Comparison of ENCODE assay signal across 23 mouse cellular contexts in the genomic region with DNA sequence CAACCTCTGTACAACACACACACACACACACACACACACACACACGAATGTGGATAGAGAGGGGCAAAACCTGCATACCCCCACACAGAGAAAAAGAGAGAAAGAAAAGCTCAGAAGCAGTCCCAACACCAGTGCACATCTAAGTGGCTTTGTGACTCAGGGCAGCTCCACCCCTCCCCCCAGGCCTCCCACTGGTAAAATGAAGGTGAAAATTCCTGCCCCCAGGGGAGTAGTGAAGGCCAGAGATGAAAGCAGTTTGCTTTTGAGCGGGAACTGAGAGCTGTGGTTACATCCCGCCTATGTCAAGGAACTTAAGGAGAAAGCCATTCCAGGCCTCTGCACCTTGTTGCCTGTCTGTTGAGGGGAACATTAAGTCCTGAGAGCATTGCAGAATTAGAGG. TPM values are rescaled to one million over a fixed set of nuclear protein-coding genes. Genes with fewer than 3 reads are reported as not detected.
DNase-seq lines count a peak whose midpoint lies in the region; ATAC-seq and TF ChIP-seq lines count a peak whose summit lies in the region.
"Had no signal": no experiment of that assay in that cellular context is flagged by ENCODE, and none has a peak within 500 bp of the region (broad histone marks: within the 10 kb centered on the region; RNA-seq: fewer than 3 reads in every experiment).

No protein-coding gene starts in this region.

- no peaks in the 10 kb centered on the region; the same call in 1 of the 2 replicates for H3K9me3 ChIP-seq in forebrain, embryonic 11.5 days (ENCODE audit: control insufficient read depth, low read length)
- H3K9me3 ChIP-seq in forebrain, embryonic 15.5 days = no peaks in the 10 kb centered on the region
- no peaks in the 10 kb centered on the region for H3K9me3 ChIP-seq in midbrain, embryonic 12.5 days
- H3K9me3 ChIP-seq in midbrain, embryonic 15.5 days = no peaks in the 10 kb centered on the region
- no peaks in the 10 kb centered on the region for H3K9me3 ChIP-seq in ES-E14 (ENCODE audit: control insufficient read depth, insufficient read depth, low read depth, low read length)
- H3K9me3 ChIP-seq in limb, embryonic 12.5 days = peaks cover 20% of the 10 kb centered on the region; the same call in 1 of the 2 replicates
- H3K9me3 ChIP-seq in heart, embryonic 12.5 days (replicated peaks) = 0 out of 2 replicates have a peak, but pooled peaks cover 6% of the 10 kb centered on the region
- H3K9me3 ChIP-seq: embryonic facial prominence, embryonic 15.5 days; liver, embryonic 13.5 days had no signal

- peak; percentile 44 for DNase-seq in forebrain, embryonic 11.5 days (ENCODE audit: low spot score)
- DNase-seq in ES-E14 (ENCODE audit: low read depth, low spot score) = peak; percentile 77
- DNase-seq in thymus, postnatal 36 days = no peak
- DNase-seq: adrenal gland, postnatal 25 days; cerebellum, adult 11-12 months; cerebellum, postnatal 14 days; embryo, embryonic 11 days; heart, postnatal 10 days; liver, embryonic 13.5 days; lung, embryonic 14.5 days; right cerebral cortex, postnatal 25 days had no signal

- no peak overlapping the region for H3K27ac ChIP-seq in forebrain, embryonic 11.5 days (ENCODE audit: low read depth, low read length)
- H3K27ac ChIP-seq in forebrain, embryonic 15.5 days (replicated peaks) = no peak overlapping the region
- H3K27ac ChIP-seq in midbrain, embryonic 12.5 days (replicated peaks) = 0 out of 2 replicates have a peak overlapping the region, but pooled peaks have one; percentile 66
- no peak overlapping the region for H3K27ac ChIP-seq in midbrain, embryonic 15.5 days
- no peak overlapping the region for H3K27ac ChIP-seq in ES-E14 (ENCODE audit: insufficient read depth, low read depth, low read length, poor library complexity, severe bottlenecking)
- H3K27ac ChIP-seq in limb, embryonic 12.5 days = no peak overlapping the region
- H3K27ac ChIP-seq in heart, embryonic 12.5 days (ENCODE audit: poor library complexity, severe bottlenecking) = no peak overlapping the region
- H3K27ac ChIP-seq: embryonic facial prominence, embryonic 15.5 days; hindbrain, embryonic 14.5 days; limb, embryonic 13.5 days; liver, embryonic 13.5 days; macrophage had no signal

- H3K4me1 ChIP-seq in forebrain, embryonic 11.5 days (replicated peaks; ENCODE audit: control insufficient read depth, insufficient read depth, low read length) = peaks cover 30% of the 10 kb centered on the region
- peaks cover 40% of the 10 kb centered on the region for H3K4me1 ChIP-seq in forebrain, embryonic 15.5 days
- H3K4me1 ChIP-seq in midbrain, embryonic 12.5 days = peaks cover 47% of the 10 kb centered on the region
- H3K4me1 ChIP-seq in midbrain, embryonic 15.5 days = peaks cover 36% of the 10 kb centered on the region
- H3K4me1 ChIP-seq in ES-E14 (ENCODE audit: control insufficient read depth in 2 of 2, insufficient read depth in 2 of 2, low read length in 2 of 2, poor library complexity in 1 of 2) = peaks cover 0 to 8% of the 10 kb centered on the region in 2 experiments; a peak in 2 of 4 replicates
- peaks cover 45% of the 10 kb centered on the region for H3K4me1 ChIP-seq in limb, embryonic 12.5 days (replicated peaks)
- peaks cover 24% of the 10 kb centered on the region for H3K4me1 ChIP-seq in heart, embryonic 12.5 days (replicated peaks)

- H3K36me3 ChIP-seq in forebrain, embryonic 11.5 days (ENCODE audit: control insufficient read depth, insufficient read depth, low read length) = peaks cover 13% of the 10 kb centered on the region
- peaks cover 7% of the 10 kb centered on the region for H3K36me3 ChIP-seq in forebrain, embryonic 15.5 days
- H3K36me3 ChIP-seq in midbrain, embryonic 12.5 days = peaks cover 52% of the 10 kb centered on the region
- no peaks in the 10 kb centered on the region; the same call in 1 of the 2 replicates for H3K36me3 ChIP-seq in midbrain, embryonic 15.5 days (replicated peaks)
- H3K36me3 ChIP-seq in ES-E14 (ENCODE audit: control insufficient read depth, insufficient read depth, low read length, poor library complexity, severe bottlenecking) = no peaks in the 10 kb centered on the region
- peaks cover 69% of the 10 kb centered on the region for H3K36me3 ChIP-seq in limb, embryonic 12.5 days
- peaks cover 9% of the 10 kb centered on the region for H3K36me3 ChIP-seq in heart, embryonic 12.5 days
- H3K36me3 ChIP-seq: liver, embryonic 13.5 days had no signal

- no peak overlapping the region for H3K4me3 ChIP-seq in forebrain, embryonic 11.5 days (ENCODE audit: low read depth, low read length)
- no peak overlapping the region for H3K4me3 ChIP-seq in forebrain, embryonic 15.5 days
- no peak overlapping the region for H3K4me3 ChIP-seq in midbrain, embryonic 12.5 days
- H3K4me3 ChIP-seq in midbrain, embryonic 15.5 days = no peak overlapping the region
- no peak overlapping the region for H3K4me3 ChIP-seq in ES-E14 (ENCODE audit: insufficient read depth in 1 of 2, low read depth in 1 of 2, low read length in 2 of 2, poor library complexity in 1 of 2, severe bottlenecking in 1 of 2)
- no peak overlapping the region for H3K4me3 ChIP-seq in limb, embryonic 12.5 days (replicated peaks)
- no peak overlapping the region for H3K4me3 ChIP-seq in heart, embryonic 12.5 days
- H3K4me3 ChIP-seq: embryonic facial prominence, embryonic 15.5 days; limb, embryonic 13.5 days; liver, embryonic 13.5 days had no signal

- WGBS in forebrain, embryonic 11.5 days = 39% methylated on average over 3 of the region's 3 CpGs
- WGBS in forebrain, embryonic 15.5 days = 54% methylated on average over 3 of the region's 3 CpGs
- WGBS in midbrain, embryonic 12.5 days = 59% methylated on average over 3 of the region's 3 CpGs
- 38% methylated on average over 3 of the region's 3 CpGs for WGBS in midbrain, embryonic 15.5 days
- WGBS in limb, embryonic 12.5 days = 13% methylated on average over 3 of the region's 3 CpGs
- 29% methylated on average over 3 of the region's 3 CpGs for WGBS in heart, embryonic 12.5 days

- H3K9ac ChIP-seq in forebrain, embryonic 11.5 days (ENCODE audit: low read length) = no peak overlapping the region
- H3K9ac ChIP-seq in forebrain, embryonic 15.5 days (replicated peaks) = no peak overlapping the region
- H3K9ac ChIP-seq in midbrain, embryonic 12.5 days (replicated peaks) = no peak overlapping the region
- H3K9ac ChIP-seq in midbrain, embryonic 15.5 days = no peak overlapping the region
- no peak overlapping the region for H3K9ac ChIP-seq in ES-E14 (ENCODE audit: insufficient read depth, low read depth, low read length, poor library complexity, severe bottlenecking)
- H3K9ac ChIP-seq in limb, embryonic 12.5 days (replicated peaks) = 0 out of 2 replicates have a peak overlapping the region, but pooled peaks have one; percentile 1
- no peak overlapping the region for H3K9ac ChIP-seq in heart, embryonic 12.5 days
- H3K9ac ChIP-seq: embryonic facial prominence, embryonic 15.5 days; hindbrain, embryonic 14.5 days; liver, embryonic 13.5 days; lung, embryonic 14.5 days had no signal

- H3K27me3 ChIP-seq in forebrain, embryonic 11.5 days (ENCODE audit: control insufficient read depth, insufficient read depth, low read length) = no peaks in the 10 kb centered on the region
- H3K27me3 ChIP-seq in forebrain, embryonic 15.5 days = no peaks in the 10 kb centered on the region
- no peaks in the 10 kb centered on the region for H3K27me3 ChIP-seq in midbrain, embryonic 12.5 days
- H3K27me3 ChIP-seq in midbrain, embryonic 15.5 days (replicated peaks) = no peaks in the 10 kb centered on the region
- H3K27me3 ChIP-seq in limb, embryonic 12.5 days = no peaks in the 10 kb centered on the region
- peaks cover 33% of the 10 kb centered on the region for H3K27me3 ChIP-seq in heart, embryonic 12.5 days (replicated peaks)
- H3K27me3 ChIP-seq: embryonic facial prominence, embryonic 15.5 days; limb, embryonic 13.5 days had no signal

- ATAC-seq in forebrain, embryonic 11.5 days (replicated peaks; ENCODE audit: low FRiP score) = no peak
- ATAC-seq in forebrain, embryonic 15.5 days (replicated peaks) = no peak
- no peak for ATAC-seq in midbrain, embryonic 12.5 days (ENCODE audit: low FRiP score, low read depth)
- no peak for ATAC-seq in midbrain, embryonic 15.5 days (replicated peaks)
- no peak for ATAC-seq in limb, embryonic 12.5 days (ENCODE audit: insufficient number of reproducible peaks, insufficient read depth, low FRiP score, low TSS enrichment, low read depth)
- ATAC-seq in heart, embryonic 12.5 days (ENCODE audit: insufficient number of reproducible peaks, low FRiP score) = no peak
- ATAC-seq: activated CD4-positive, CD25-positive, alpha-beta regulatory T cell, adult 4 months; intestine, embryonic 16.5 days had no signal

- in situ Hi-C loops in ES-E14 (cut with MboI; ENCODE audit: low sequenced_read_pairs in 2 of 2, unreplicated experiment in 2 of 2) = loop anchor here in 1 of 2 experiments (25.0 kb wide), 1 partner anchor 991 kb away; no protein-coding TSS in a partner anchor

- H3K4me2 ChIP-seq in forebrain, embryonic 11.5 days (ENCODE audit: low read depth, low read length, severe bottlenecking) = no peak overlapping the region
- no peak overlapping the region for H3K4me2 ChIP-seq in forebrain, embryonic 15.5 days (replicated peaks)
- no peak overlapping the region for H3K4me2 ChIP-seq in midbrain, embryonic 12.5 days (replicated peaks)
- H3K4me2 ChIP-seq in midbrain, embryonic 15.5 days = no peak overlapping the region
- no peak overlapping the region for H3K4me2 ChIP-seq in limb, embryonic 12.5 days
- no peak overlapping the region for H3K4me2 ChIP-seq in heart, embryonic 12.5 days
- H3K4me2 ChIP-seq: embryonic facial prominence, embryonic 15.5 days; hindbrain, embryonic 14.5 days; limb, embryonic 13.5 days; liver, embryonic 13.5 days; lung, embryonic 14.5 days had no signal

TF ChIP-seq in ES-E14, 5 proteins besides CTCF, POLR2A, EP300 and RAD21:
- TF ChIP-seq ZNF384 (IDR thresholded peaks at IDR 0.05; ENCODE audit: low read depth, low read length) (no peak), HCFC1 (IDR thresholded peaks at IDR 0.05; ENCODE audit: borderline replicate concordance, insufficient read depth, low read length) (no peak), MAFK (IDR thresholded peaks at IDR 0.05; ENCODE audit: insufficient read depth, low read depth, low read length) (no peak), ZC3H11A (IDR thresholded peaks at IDR 0.05; ENCODE audit: borderline replicate concordance, low read depth, low read length) (no peak), CHD2 (IDR thresholded peaks at IDR 0.05; ENCODE audit: low read depth, low read length) (no peak)

RNA-seq across cellular contexts. Expression of a gene that starts 28.2 kb away (rescaled TPM):
- polyA plus RNA-seq in forebrain, embryonic 11.5 days (2014; fragmentation: Nextera tagmentation; extraction: Ambion mirVana) = 37.0 and 40.5 TPM in 2 replicates
- polyA plus RNA-seq in forebrain, embryonic 15.5 days (2015; fragmentation: Nextera tagmentation; extraction: Ambion mirVana) = 20.3 and 25.2 TPM in 2 replicates
- polyA plus RNA-seq in midbrain, embryonic 12.5 days (2016; fragmentation: Nextera tagmentation; extraction: Ambion mirVana) = 55.7 and 62.9 TPM in 2 replicates
- polyA plus RNA-seq in midbrain, embryonic 15.5 days (2015; fragmentation: Nextera tagmentation; extraction: Ambion mirVana) = 46.6 and 50.4 TPM in 2 replicates
- total RNA-seq in ES-E14 (2012; rRNA removed) = 2.4 and 3.7 TPM in 2 replicates
- polyA plus RNA-seq in limb, embryonic 12.5 days (2016; fragmentation: Nextera tagmentation; extraction: Ambion mirVana) = 24.1 and 26.7 TPM in 2 replicates
- 3.5 and 3.7 TPM in 2 replicates for polyA plus RNA-seq in heart, embryonic 12.5 days (2016; fragmentation: Nextera tagmentation; extraction: Ambion mirVana)
- total RNA-seq: monocyte, adult 5-6 weeks had no signal
- polyA plus RNA-seq: activated CD4-positive, CD25-positive, alpha-beta regulatory T cell, adult 4 months; macrophage had no signal

Comparison
In these comparisons a context has a peak if more than half of its experiments do, and no peak if none do; other contexts are left out.
1. DNase-seq: peak in forebrain, embryonic 11.5 days (single experiment) and ES-E14 (single experiment); none in thymus, postnatal 36 days (0 of 2).